Mouse (Mus musculus): ENCODE data around the gene Insc. TPM values are rescaled to one million over a fixed set of nuclear protein-coding genes. Genes with fewer than 3 reads are reported as not detected.

Gene Insc
- polyA plus RNA-seq, 1 experiment from 2014 or later: 2.2 TPM

DNA sequence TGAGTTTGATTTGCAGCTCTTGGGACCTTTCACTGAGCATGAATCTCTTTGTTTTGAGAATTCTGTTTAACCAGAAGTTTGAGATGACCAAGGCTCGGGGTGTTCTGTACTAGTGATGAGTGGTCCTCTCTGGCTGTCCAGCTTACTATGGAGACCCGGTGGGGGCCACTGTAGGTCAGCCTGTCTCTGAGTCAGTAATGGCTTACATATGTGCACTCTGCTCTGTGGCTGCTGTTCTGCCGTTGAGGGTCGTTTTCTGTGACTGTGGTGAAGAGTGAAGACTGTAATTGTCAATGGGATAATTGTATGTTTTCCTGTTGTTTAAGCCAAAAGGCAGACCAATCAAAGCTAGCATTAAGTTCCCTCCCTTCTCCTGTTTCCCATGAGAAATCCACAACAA is 30.3 kb downstream of the Insc start:
- Histone ChIP-seq H3K36me3 (ENCODE audit: control insufficient read depth, insufficient read depth, low read length) (no peaks in the 10 kb centered on the region), H3K27ac (ENCODE audit: low read depth, low read length) (no peak overlapping the region), H3K9me3 (ENCODE audit: control insufficient read depth, low read length) (no peaks in the 10 kb centered on the region), H3K4me3 (ENCODE audit: low read depth, low read length) (no peak overlapping the region), H3K9ac (ENCODE audit: low read length) (no peak overlapping the region), H3K4me2 (no peak overlapping the region), H3K4me1 (ENCODE audit: control insufficient read depth, insufficient read depth, low read length) (no peaks in the 10 kb centered on the region), H3K27me3 (ENCODE audit: control insufficient read depth, insufficient read depth, low read length) (no peaks in the 10 kb centered on the region)
- no peak for ATAC-seq (ENCODE audit: low FRiP score)
- DNase-seq (ENCODE audit: low spot score, missing footprints): no peak
- 81% methylated on average over 4 of the region's 4 CpGs for WGBS

DNA sequence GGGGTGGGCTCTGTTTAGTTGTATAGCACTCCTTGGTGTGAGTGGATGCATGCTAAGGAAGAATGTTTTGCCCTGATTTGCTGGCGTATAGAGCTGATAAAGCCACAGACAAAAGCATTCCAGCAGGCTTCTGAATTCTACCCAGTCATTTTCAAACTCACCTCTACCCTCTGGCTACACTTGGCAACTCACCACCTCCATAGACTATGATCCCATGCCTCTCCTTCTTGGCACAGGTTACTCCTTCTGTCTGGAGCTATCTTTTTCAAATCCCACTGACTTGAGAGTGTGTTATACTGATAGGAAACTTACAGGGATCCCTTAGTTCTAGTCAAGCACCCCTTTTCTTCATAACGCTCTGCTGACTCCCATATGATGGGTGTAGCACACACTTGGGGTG is 32.4 kb downstream of the Insc start:
- no peak overlapping the region for H3K27ac ChIP-seq (ENCODE audit: low read depth, low read length)
- ATAC-seq (ENCODE audit: low FRiP score): no peak
- no peak overlapping the region for H3K4me3 ChIP-seq (ENCODE audit: low read depth, low read length)
- H3K27me3 ChIP-seq (ENCODE audit: control insufficient read depth, insufficient read depth, low read length): no peaks in the 10 kb centered on the region
- no peak overlapping the region for H3K9ac ChIP-seq (ENCODE audit: low read length)
- no peaks in the 10 kb centered on the region for H3K9me3 ChIP-seq (ENCODE audit: control insufficient read depth, low read length)
- no peak for DNase-seq (ENCODE audit: low spot score, missing footprints)
- 79% methylated on average over 2 of the region's 2 CpGs for WGBS
- no peaks in the 10 kb centered on the region for H3K36me3 ChIP-seq (ENCODE audit: control insufficient read depth, insufficient read depth, low read length)
- H3K4me2 ChIP-seq: no peak overlapping the region
- no peaks in the 10 kb centered on the region for H3K4me1 ChIP-seq (ENCODE audit: control insufficient read depth, insufficient read depth, low read length)

DNA sequence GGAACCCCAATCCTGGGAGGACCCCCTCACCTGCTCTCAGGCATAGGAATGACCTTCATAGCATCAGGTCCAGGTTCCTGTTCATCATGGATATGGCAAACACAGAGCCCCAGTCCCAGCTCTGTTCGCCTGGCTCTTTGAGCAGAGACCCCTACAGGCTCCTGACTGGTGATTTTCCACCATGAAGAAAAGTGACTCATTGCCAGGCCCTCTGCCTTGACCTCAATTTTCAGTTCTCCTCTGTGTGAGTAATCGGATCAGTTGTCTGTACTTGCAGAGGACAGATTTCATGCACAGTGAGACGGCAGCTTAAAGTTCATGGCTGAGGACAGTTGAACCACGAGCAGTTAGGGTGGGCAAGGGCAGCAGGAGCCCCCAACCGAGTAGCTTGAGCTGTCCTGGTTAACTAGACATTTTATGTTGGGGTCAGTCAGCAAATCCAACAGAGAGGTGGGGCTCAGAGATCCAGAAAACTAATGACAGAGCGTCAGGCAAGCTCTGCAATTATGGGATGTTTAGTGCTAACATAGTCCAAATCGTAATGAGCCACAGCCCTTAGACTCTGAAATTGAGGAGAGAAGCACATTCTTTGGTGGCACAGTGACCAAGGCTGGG is 34.8 kb downstream of the Insc start:
- no peak for DNase-seq (ENCODE audit: low spot score, missing footprints)
- no peak overlapping the region for H3K4me2 ChIP-seq
- H3K4me3 ChIP-seq (ENCODE audit: low read depth, low read length): no peak overlapping the region
- no peaks in the 10 kb centered on the region for H3K27me3 ChIP-seq (ENCODE audit: control insufficient read depth, insufficient read depth, low read length)
- no peaks in the 10 kb centered on the region for H3K9me3 ChIP-seq (ENCODE audit: control insufficient read depth, low read length)
- no peak overlapping the region for H3K27ac ChIP-seq (ENCODE audit: low read depth, low read length)
- no peak for ATAC-seq (ENCODE audit: low FRiP score)
- 85% methylated on average over 7 of the region's 7 CpGs for WGBS
- no peaks in the 10 kb centered on the region for H3K36me3 ChIP-seq (ENCODE audit: control insufficient read depth, insufficient read depth, low read length)
- H3K9ac ChIP-seq (ENCODE audit: low read length): no peak overlapping the region
- H3K4me1 ChIP-seq (ENCODE audit: control insufficient read depth, insufficient read depth, low read length): no peaks in the 10 kb centered on the region

DNA sequence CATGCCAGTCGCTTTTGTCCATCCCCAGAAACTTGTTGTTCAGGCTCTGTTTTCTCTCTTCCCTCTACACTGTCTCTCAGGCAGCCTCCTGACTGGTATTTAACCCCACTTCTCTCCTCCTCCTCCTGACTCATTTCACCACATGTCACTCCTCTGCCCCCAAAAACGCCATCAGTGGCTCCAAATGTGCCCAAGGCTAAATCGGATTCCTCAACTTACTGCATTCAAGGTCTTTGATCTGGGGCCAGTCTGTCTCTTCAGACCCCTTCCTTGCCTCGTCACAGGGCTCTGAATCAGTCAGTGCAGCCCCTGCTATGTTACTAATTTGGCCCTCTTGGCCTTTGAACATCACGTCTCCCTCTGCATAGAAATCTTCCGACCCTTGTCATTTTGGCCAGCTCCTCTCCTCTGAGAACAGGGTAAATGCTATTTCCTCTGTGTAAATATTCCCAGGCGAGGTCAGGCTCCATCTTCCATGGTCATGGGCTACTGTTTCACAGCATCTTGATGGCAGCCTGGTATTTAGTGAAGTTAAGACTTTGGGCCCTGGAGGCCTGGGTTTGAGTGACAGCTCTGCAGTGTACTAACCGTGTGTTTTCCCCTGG is 35.7 kb downstream of the Insc start:
- no peak for DNase-seq (ENCODE audit: low spot score, missing footprints)
- no peaks in the 10 kb centered on the region for H3K36me3 ChIP-seq (ENCODE audit: control insufficient read depth, insufficient read depth, low read length)
- no peak overlapping the region for H3K4me2 ChIP-seq
- no peak overlapping the region for H3K9ac ChIP-seq (ENCODE audit: low read length)
- no peaks in the 10 kb centered on the region for H3K27me3 ChIP-seq (ENCODE audit: control insufficient read depth, insufficient read depth, low read length)
- ATAC-seq (ENCODE audit: low FRiP score): no peak
- no peak overlapping the region for H3K4me3 ChIP-seq (ENCODE audit: low read depth, low read length)
- no peaks in the 10 kb centered on the region for H3K9me3 ChIP-seq (ENCODE audit: control insufficient read depth, low read length)
- H3K27ac ChIP-seq (ENCODE audit: low read depth, low read length): no peak overlapping the region
- no peaks in the 10 kb centered on the region for H3K4me1 ChIP-seq (ENCODE audit: control insufficient read depth, insufficient read depth, low read length)
- 69% methylated on average over 8 of the region's 8 CpGs for WGBS

DNA sequence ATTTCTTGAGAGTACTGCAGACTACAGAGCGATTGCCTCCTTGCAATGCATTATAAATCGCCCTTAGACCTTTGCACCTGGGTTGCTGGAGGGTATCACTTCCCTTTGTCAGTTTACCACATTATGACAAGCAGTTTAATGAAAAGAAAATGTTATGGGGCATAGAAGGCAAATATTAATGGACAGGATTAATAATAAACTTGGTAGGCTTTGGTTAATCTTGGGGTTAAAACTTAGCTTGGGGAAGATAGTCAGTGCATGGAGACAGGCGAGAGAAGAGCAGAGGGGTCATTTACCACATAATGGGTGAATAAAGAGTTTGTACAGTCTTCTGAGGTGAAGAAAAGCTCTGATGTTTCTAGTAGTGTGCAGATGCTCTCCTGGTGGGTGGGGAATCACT is 39.8 kb downstream of the Insc start:
- H3K9me3 ChIP-seq (ENCODE audit: control insufficient read depth, low read length): no peaks in the 10 kb centered on the region
- no peak overlapping the region for H3K4me3 ChIP-seq (ENCODE audit: low read depth, low read length)
- no peaks in the 10 kb centered on the region for H3K36me3 ChIP-seq (ENCODE audit: control insufficient read depth, insufficient read depth, low read length)
- no peak overlapping the region for H3K4me2 ChIP-seq
- no peak overlapping the region for H3K27ac ChIP-seq (ENCODE audit: low read depth, low read length)
- no peak overlapping the region for H3K9ac ChIP-seq (ENCODE audit: low read length)
- no peak for DNase-seq (ENCODE audit: low spot score, missing footprints)
- no peak for ATAC-seq (ENCODE audit: low FRiP score)
- H3K4me1 ChIP-seq (ENCODE audit: control insufficient read depth, insufficient read depth, low read length): no peaks in the 10 kb centered on the region
- WGBS: 82% methylated on average over 3 of the region's 3 CpGs
- no peaks in the 10 kb centered on the region for H3K27me3 ChIP-seq (ENCODE audit: control insufficient read depth, insufficient read depth, low read length)

DNA sequence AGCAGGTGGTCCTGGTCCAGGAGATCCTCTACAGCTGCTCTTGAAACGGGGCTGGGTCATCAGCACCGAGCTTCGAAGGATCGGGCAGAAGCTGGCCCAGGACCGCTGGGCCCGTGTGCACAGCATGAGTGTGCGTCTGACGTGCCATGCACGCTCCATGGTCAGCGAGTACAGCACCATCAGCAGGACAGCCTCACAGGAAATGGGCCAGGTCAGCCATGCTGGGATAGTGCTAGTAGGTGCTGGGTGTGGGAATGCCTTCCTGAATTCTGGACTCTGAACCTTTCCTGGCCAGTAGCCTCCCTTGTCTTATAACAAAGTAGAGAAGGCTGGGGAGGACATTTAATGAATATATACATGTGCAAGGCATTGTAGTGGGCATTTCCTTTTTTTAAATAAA is 47.6 kb downstream of the Insc start:
- H3K27me3 ChIP-seq (ENCODE audit: control insufficient read depth, insufficient read depth, low read length): no peaks in the 10 kb centered on the region
- no peak for ATAC-seq (ENCODE audit: low FRiP score)
- 91% methylated on average over 10 of the region's 10 CpGs for WGBS

DNA sequence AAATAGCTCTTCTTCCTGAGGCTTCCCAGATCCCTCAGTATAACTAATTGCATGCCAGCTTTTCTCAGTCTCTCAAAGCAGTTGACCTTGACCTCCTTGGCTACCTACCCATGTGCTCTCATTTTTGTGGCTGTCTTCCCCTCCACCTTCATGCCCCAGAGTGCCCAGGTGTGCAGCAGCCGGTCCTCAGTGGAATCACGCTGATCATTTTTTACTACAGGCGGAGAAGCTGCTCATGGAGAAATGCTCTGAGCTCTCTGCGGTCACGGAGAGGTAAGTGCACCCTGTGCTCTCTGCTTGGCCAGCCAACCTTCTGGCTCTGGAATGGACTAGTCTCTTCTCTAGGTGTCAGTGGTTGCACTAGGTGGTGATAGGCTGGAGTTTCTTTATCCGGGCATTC is 48.5 kb downstream of the Insc start:
- Histone ChIP-seq H3K27ac (ENCODE audit: low read depth, low read length) (no peak overlapping the region), H3K9me3 (ENCODE audit: control insufficient read depth, low read length) (no peaks in the 10 kb centered on the region), H3K4me2 (no peak overlapping the region), H3K4me3 (ENCODE audit: low read depth, low read length) (no peak overlapping the region), H3K27me3 (ENCODE audit: control insufficient read depth, insufficient read depth, low read length) (no peaks in the 10 kb centered on the region), H3K9ac (ENCODE audit: low read length) (no peak overlapping the region), H3K36me3 (ENCODE audit: control insufficient read depth, insufficient read depth, low read length) (no peaks in the 10 kb centered on the region), H3K4me1 (ENCODE audit: control insufficient read depth, insufficient read depth, low read length) (no peaks in the 10 kb centered on the region)
- WGBS: 95% methylated on average over 6 of the region's 6 CpGs
- ATAC-seq (ENCODE audit: low FRiP score) (no peak), DNase-seq (ENCODE audit: low spot score, missing footprints) (no peak)

More for the DNA sequence above, 47.6 kb downstream of the Insc start:
- Histone ChIP-seq H3K27ac (ENCODE audit: low read depth, low read length) (no peak overlapping the region), H3K4me2 (no peak overlapping the region), H3K9me3 (ENCODE audit: control insufficient read depth, low read length) (no peaks in the 10 kb centered on the region), H3K9ac (ENCODE audit: low read length) (no peak overlapping the region), H3K36me3 (ENCODE audit: control insufficient read depth, insufficient read depth, low read length) (no peaks in the 10 kb centered on the region), H3K4me3 (ENCODE audit: low read depth, low read length) (no peak overlapping the region), H3K4me1 (ENCODE audit: control insufficient read depth, insufficient read depth, low read length) (no peaks in the 10 kb centered on the region)
- DNase-seq (ENCODE audit: low spot score, missing footprints): no peak

DNA sequence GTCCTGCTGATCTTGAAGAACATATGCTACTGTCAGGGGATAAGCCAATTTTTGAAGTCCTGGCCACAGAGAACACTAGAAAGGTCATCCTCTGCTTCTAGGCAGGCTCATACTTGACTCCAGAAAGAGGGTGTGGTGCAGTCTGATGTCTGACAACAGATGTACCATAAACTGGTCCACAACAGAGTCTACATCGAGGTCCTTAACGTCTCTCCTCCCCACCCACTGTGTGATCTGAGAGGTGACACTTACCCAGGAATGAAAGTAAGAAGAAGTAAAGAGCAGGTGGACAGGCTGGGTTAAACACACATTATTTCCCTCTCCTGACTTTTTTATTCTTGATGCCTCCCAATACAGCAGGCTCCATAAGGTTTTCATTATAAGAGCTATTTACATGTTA is 50.9 kb downstream of the Insc start:
- Histone ChIP-seq H3K4me1 (ENCODE audit: control insufficient read depth, insufficient read depth, low read length) (no peaks in the 10 kb centered on the region), H3K4me3 (ENCODE audit: low read depth, low read length) (no peak overlapping the region), H3K4me2 (no peak overlapping the region), H3K27ac (ENCODE audit: low read depth, low read length) (no peak overlapping the region), H3K27me3 (ENCODE audit: control insufficient read depth, insufficient read depth, low read length) (no peaks in the 10 kb centered on the region), H3K36me3 (ENCODE audit: control insufficient read depth, insufficient read depth, low read length) (no peaks in the 10 kb centered on the region), H3K9ac (ENCODE audit: low read length) (no peak overlapping the region), H3K9me3 (ENCODE audit: control insufficient read depth, low read length) (no peaks in the 10 kb centered on the region)
- no peak for ATAC-seq (ENCODE audit: low FRiP score)
- WGBS: 82% methylated on average over 2 of the region's 2 CpGs
- DNase-seq (ENCODE audit: low spot score, missing footprints): no peak

DNA sequence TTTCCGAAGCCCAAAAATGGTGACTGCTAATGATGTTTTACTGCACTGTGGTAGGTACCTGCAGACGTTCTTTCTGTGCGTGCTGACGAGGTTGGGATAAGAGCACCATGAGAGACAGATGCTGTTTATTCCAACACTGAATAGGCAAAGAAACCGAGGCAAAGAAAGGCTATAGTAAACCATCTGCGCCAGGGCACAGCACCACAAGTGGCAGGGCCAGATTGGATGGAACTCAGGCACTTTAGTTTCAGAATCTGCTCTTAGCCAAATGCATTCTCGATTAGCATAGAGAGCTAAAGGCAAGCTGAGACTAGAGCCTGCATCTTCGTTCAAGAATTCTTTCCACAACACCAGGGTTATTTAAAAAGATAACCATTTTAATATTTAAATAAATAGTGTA is 59.1 kb downstream of the Insc start:
- no peaks in the 10 kb centered on the region for H3K4me1 ChIP-seq (ENCODE audit: control insufficient read depth, insufficient read depth, low read length)
- H3K4me2 ChIP-seq: no peak overlapping the region
- H3K36me3 ChIP-seq (ENCODE audit: control insufficient read depth, insufficient read depth, low read length): no peaks in the 10 kb centered on the region
- H3K4me3 ChIP-seq (ENCODE audit: low read depth, low read length): no peak overlapping the region
- no peaks in the 10 kb centered on the region for H3K9me3 ChIP-seq (ENCODE audit: control insufficient read depth, low read length)
- H3K27ac ChIP-seq (ENCODE audit: low read depth, low read length): no peak overlapping the region
- no peaks in the 10 kb centered on the region for H3K27me3 ChIP-seq (ENCODE audit: control insufficient read depth, insufficient read depth, low read length)
- no peak overlapping the region for H3K9ac ChIP-seq (ENCODE audit: low read length)
- ATAC-seq (ENCODE audit: low FRiP score): no peak
- no peak for DNase-seq (ENCODE audit: low spot score, missing footprints)
- WGBS: 83% methylated on average over 8 of the region's 8 CpGs
